Mouse (Mus musculus): ENCODE data around the gene Ms4a8a. TPM values are rescaled to one million over a fixed set of nuclear protein-coding genes. Genes with fewer than 3 reads are reported as not detected.
A peak's percentile ranks its signal among the peaks of the same experiment; 100 is the strongest.
"Not testable (repeated sequence)": the region's sequence is repeated elsewhere in the genome, so short reads cannot be mapped to it uniquely, and the experiment has no call there.

The Ms4a8a gene
- total RNA-seq (2021), result not detected

GRCm38 (mm10) chr19:11080934-11081333 is at the start of gene Ms4a8a:
TSS of gene Ms4a8a (minus strand) at chr19:11081102.
- intact Hi-C loops (cut with DNase I), result no loop called here
- no peak for DNase-seq

DNA sequence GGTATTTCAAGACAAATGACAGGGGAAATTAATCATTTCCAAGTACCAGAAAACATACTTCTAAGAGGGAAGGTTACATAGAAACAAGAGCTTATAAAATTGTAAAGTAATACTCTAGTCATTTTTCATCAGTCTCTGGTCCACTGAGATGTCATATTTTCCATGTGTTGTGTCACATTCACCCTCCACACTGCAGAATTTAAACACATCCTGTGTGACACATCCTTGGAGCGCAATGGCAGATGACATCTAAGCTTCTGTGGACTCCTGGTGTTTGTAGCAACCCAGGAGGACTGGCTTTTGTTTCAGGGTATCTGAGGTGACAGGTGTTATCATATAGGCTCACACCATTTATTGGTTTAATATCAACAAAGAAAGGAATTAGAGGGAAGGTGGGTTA is 48.8 kb upstream of the Ms4a8a start:
- DNase-seq, result no peak
- intact Hi-C loops (cut with DNase I), result no loop called here

GRCm38 (mm10) chr19:11121016-11121420 is 40.1 kb upstream of the Ms4a8a start:
- peak; percentile 12 for DNase-seq
- intact Hi-C loops (cut with DNase I), result not testable (repeated sequence)

DNA sequence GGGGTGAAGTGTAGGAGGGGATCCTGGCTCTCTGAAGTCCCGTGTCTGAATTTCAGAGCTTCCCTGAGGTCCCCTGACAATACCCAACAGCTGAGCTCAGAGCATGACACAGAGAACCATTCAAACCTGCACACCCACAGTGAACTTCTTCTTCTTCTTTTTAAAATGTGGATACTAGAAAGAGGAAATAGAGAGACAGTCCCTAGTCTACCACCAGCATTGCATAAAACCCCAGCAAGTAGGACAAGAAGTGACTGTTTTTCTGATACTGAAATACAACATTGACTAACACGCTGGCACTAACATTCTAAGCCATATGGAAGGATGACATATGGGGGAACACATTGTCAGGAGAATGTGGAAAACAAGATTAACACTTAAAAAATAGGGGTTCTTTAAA is 38.4 kb upstream of the Ms4a8a start:
- intact Hi-C loops (cut with DNase I), result no loop called here
- no peak for DNase-seq

DNA sequence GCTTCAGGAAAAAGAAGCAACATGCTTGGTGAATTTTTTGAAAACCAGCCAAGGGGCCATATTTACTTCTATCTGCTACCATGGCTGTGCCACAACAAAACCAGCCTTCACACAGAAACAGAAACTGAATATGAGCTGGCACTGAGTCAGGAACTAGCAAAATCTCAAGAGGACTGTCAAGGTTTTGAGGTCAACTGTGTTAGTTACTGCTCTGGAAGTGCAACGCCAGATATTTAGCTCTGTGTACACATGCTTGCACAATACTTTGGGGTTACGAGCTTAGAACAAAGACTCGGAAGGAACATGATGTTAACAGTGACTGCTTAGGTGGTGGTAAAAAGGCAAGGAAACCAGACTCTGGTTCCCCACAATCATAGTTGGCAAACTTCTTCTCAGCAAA is 26.8 kb upstream of the Ms4a8a start:
- intact Hi-C loops (cut with DNase I), result no loop called here
- DNase-seq, result no peak

- intact Hi-C loops (cut with DNase I), result no loop called here
- DNase-seq, result no peak
Measured at GRCm38 (mm10) chr19:11101880-11102279, 21.0 kb upstream of the Ms4a8a start.

DNA sequence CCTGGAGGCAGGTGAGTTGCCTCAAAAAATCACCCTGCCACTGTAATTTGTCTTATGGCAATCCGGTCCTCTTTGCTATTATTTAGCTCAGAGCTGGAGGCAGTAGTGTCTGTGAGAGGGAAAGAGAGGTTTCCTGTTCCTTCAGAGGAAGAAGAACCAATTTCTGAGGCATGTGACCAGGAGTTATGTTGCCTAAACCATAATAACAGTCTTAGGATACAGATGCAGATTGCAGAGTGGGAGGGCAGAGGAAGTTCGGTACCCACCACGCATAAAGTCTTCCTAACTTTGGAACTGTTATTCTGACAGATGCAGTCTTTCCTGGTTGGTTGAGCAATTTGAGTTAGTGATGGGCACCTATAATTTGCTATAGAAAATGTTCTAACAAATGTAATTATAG is 17.5 kb upstream of the Ms4a8a start:
- DNase-seq, result no peak
- intact Hi-C loops (cut with DNase I), result no loop called here

DNA sequence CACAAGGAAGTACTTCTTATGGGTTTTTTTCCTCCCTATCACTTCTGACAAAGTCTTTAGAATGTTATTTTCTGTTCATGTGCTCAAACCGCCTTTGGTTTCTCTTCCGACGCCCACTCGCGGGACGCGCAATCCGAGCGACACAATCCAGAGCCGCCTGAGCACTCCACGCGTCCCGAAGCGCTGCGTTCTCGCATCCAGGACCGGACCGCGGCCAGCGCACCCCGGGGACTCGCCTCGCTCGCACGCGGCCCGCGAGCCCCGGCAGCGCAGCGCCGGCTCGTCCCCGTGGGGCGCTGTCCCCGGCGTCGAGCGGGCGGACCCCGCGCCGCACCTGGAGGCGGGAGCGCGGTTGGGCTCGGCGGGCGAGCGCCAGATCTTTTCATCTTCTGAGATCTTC is 11.2 kb upstream of the Ms4a8a start:
- DNase-seq; intact Hi-C loops (cut with DNase I): not testable (repeated sequence)

DNA sequence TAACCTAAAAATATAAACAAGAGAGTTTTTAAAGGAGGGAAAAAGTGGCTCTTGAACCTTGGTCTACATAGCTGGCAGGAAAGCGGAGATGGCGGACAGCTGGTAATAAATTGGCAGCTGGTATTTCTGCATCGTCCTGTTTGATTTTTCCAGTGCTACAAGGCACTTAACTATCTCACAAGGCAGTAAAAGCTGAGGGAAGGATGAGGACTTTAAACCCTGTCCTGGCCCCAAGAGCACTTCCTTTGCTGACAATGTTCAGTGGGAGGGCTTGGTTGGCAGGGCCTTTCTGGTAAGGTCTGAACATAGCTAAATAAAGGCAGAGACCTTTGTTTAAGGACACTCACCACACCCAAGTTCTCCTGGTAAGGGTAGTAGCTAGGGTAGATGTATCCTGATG is 10.5 kb downstream of the Ms4a8a start:
- no peak for DNase-seq

DNA sequence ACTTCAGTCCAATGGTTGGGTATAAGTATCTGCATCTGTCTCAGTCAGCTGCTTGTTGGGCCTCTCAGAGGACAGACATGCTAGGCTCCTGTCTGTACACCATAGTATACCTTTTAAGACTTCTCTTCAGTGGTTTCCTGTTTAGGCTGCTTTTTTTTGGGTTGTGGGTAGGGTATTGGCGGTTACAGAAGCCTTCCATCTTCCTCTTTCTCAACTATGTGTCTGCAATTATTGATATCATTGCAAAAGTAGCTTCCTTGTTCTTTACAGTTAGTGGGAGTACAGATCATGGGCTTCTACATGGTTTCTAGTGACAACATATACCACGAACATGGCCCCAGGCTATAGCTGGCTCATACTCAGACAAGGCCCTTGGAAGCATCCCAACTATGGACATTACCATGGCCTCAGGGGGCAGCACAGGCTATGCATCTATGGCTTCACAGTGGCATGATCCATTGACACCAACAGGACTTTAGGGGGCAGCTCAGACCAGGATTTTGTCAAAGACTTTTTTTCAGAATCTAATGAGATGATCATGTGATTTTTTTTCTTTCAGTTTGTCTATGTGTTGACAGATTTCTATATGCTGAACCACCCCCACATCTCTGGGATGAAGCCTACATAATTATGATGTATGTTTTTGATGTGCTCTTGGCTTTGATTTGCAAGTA is 15.6 kb downstream of the Ms4a8a start:
- no peak for DNase-seq
- intact Hi-C loops (cut with DNase I), result no loop called here

More for the DNA sequence above, 10.5 kb downstream of the Ms4a8a start:
- intact Hi-C loops (cut with DNase I), result no loop called here

- intact Hi-C loops (cut with DNase I), result no loop called here
- DNase-seq, result no peak
Measured at GRCm38 (mm10) chr19:11060900-11061299, 20.0 kb downstream of the Ms4a8a start.

- intact Hi-C loops (cut with DNase I), result no loop called here
- DNase-seq, result no peak
Measured at GRCm38 (mm10) chr19:11059967-11060366, 20.9 kb downstream of the Ms4a8a start.

- intact Hi-C loops (cut with DNase I); DNase-seq: not testable (repeated sequence)
Measured at GRCm38 (mm10) chr19:11055700-11056099, 25.2 kb downstream of the Ms4a8a start.

GRCm38 (mm10) chr19:11053277-11053676 is 27.6 kb downstream of the Ms4a8a start:
- intact Hi-C loops (cut with DNase I), result no loop called here
- DNase-seq, result no peak

- no peak for DNase-seq
- intact Hi-C loops (cut with DNase I), result no loop called here
Measured at GRCm38 (mm10) chr19:11052877-11053276, 28.0 kb downstream of the Ms4a8a start.

DNA sequence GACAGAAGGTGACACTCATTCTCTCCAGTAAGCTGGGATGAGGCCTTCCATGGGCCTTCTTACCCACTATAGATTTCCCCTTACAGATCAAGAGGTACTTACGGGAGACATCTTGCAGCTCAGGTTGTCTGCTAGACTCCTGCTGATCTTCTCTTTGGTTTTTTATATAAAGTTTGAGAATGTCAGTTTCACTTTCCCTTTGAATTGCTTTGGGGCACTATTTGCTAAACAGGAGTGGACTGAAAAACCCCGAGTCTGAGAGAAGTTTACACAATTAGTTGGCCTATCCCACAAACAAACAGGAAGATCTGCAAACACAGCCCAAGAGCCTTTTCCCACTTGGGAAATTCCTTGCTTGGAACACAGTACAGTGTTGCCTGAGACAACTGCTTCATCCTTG is 30.6 kb downstream of the Ms4a8a start:
- intact Hi-C loops (cut with DNase I), result no loop called here
- no peak for DNase-seq

- intact Hi-C loops (cut with DNase I), result no loop called here
- no peak for DNase-seq
Measured at GRCm38 (mm10) chr19:11049426-11049825, 31.5 kb downstream of the Ms4a8a start.

- intact Hi-C loops (cut with DNase I), result no loop called here
- DNase-seq, result no peak
Measured at GRCm38 (mm10) chr19:11048503-11048902, 32.4 kb downstream of the Ms4a8a start.

GRCm38 (mm10) chr19:11048009-11048408 is 32.9 kb downstream of the Ms4a8a start:
- no peak for DNase-seq

DNA sequence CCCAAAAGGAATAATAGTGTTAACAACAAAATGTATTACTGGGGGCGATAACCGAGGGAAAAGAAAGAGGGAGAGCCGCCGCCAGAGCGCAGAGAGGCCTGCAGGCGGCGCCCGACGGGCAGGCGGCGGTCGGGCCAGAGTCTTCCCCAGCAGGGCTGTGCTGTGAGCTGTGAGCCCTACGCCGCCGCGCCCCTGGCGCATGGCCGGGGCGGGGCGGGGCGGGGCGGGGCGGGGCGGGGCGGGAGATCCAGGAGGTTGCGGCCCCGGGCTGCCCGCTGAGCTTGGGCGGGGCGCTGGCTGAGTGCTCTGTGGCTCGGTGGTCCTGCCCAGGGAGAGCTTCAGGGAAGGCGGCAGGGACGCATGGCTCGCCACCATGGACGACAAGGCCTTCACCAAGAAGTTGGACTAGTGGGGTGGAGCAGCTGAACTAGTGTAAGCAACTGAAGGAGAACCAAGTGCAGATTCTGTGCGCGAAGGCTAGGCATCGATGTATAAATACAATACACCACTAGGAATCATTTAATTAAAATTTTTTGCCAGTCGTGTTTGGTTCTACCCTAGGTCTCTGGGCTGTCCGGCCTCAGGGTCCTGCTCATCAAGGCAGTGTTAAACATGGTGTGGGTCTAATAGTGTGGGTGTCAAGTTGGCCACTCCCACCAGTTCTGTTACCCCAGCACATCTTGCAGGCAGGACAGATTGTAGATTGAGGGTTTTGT is 35.7 kb downstream of the Ms4a8a start:
- DNase-seq, result peak; percentile 54
- intact Hi-C loops (cut with DNase I), result no loop called here

More at GRCm38 (mm10) chr19:11048009-11048408, 32.9 kb downstream of the Ms4a8a start:
- intact Hi-C loops (cut with DNase I), result no loop called here

- intact Hi-C loops (cut with DNase I), result no loop called here
- no peak for DNase-seq
Measured at GRCm38 (mm10) chr19:11044671-11044995, 36.3 kb downstream of the Ms4a8a start.

DNA sequence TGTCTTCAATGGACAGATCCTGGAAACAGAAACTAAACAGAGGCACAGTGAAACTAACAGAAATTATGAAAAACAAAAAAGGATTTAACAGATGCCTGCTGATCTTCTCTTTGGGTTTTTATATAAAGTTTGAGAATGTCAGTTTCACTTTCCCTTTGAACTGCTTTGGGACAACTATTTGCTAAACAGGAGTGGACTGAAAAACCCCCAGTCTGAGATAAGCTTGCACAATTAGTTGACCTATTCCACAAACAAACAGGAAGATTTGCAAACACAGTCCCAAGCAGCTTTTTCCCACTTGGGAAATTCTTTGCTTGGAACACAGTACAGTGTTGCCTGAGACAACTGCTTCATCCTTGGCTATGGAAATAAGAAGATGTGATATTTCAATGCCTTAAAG is 43.3 kb downstream of the Ms4a8a start:
- no peak for DNase-seq
- intact Hi-C loops (cut with DNase I), result no loop called here

GRCm38 (mm10) chr19:11022382-11022781 is 58.5 kb downstream of the Ms4a8a start:
- DNase-seq, result no peak
- intact Hi-C loops (cut with DNase I), result no loop called here
